Mouse (Mus musculus) spleen, adult 2 months (tissue): ENCODE results near the gene Wfs1.

Experiments used
- CTCF ChIP-seq: fragments of 200-500 bp; IDR thresholded peaks from 2 replicates; pipeline ENCODE4 v1.5.1; 2011; ENCODE audit warnings: mild to moderate bottlenecking, inconsistent platforms; ENCODE audit not compliant: insufficient read depth, insufficient read length, insufficient replicate concordance; ENCODE audit errors: extremely low read depth
- POLR2A ChIP-seq: fragments of 200-500 bp; IDR thresholded peaks from 2 replicates; pipeline ENCODE4 v1.6.1; 2011; ENCODE audit warnings: low read depth, low read length, inconsistent platforms

DNA sequence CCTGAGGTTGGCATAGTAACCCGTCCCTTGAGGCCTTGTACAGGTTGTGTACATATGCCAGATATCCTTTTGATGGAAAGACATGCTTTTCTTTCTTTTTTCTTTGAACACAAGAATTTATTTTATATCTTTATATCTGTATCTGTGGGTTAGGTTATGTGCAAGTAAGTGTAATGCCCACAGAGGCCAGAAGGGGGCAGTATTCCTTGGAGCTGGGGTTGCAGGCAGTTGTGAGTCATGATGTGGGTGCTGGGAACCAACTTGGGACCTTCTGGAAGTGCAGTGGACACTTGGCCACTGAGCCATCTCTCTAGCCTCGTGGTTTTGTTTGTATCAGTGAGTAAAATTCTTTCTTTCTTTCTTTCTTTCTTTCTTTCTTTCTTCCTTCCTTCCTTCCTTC, 46.6 kb downstream of the Wfs1 start:
- TF ChIP-seq CTCF (no peak), POLR2A (no peak)
